Mouse (Mus musculus): ENCODE data around the gene Cul4a.
"Not testable (repeated sequence)": the region's sequence is repeated elsewhere in the genome, so short reads cannot be mapped to it uniquely, and the experiment has no call there.

Cul4a gene

DNA sequence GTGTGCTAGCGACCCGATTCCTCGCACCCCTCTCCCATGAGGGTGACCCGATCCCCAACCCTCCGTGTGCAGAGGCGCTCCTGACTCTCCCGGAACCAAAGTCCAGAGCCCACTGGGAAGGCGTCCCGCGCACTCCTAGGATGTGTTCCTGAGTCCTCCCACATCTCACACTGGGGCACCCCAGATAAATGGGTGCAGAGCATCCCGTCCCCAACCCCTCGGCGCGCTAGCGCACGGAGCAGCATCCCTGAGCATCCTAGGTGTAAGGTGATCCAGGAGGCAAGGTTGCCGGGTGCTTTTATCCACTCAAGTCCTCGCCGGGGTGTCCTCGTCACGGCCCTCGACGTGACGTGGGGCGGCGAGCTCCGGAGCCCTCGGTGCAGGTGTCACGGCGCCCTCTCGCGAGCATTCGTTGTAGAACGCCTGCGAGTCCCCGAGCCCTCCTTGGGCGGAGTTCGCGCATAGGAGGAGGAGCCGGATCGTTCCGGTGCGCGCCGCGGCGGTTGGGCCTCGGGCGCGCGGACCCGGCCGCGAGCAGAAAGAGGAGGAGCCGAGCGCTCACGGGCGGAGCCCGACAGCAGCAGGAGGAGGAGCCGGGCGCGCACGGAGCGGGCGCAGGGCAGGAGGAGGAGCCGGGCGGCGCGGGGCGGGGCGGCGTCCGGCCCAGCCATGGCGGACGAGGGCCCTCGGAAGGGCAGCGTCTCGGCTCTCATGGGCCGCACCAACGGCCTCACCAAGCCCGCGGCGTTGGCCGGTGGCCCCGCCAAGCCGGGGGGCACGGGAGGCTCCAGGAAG is at the start of gene Cul4a, which contains the start of gene Pcid2:
Cul4a (plus strand) TSS at position 535 of the 795 bp plus-strand sequence.
Pcid2 (minus strand) TSS at position 373 of the 795 bp plus-strand sequence.
- DNase-seq = peak; percentile 95 to 97

DNA sequence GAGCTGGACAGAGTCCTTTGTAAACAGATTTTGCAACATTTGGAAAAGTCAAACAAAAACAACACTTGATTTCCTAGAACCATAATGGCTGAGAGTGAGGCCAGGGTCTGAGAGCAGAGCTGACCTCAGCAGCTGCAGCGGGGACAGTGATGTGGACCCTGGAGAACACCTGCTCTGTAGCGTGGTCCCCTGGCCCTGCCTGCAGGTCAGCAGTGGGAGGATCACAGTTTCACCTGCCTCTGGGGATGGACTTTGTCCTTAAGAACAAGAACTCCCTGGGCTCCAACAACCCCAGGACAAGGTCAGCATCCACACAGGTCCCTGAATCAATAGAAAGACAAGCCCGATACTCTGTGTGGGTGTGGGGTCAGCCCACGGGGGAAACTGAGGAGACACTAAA is 48.1 kb upstream of the Cul4a start:
- no peak for DNase-seq

DNA sequence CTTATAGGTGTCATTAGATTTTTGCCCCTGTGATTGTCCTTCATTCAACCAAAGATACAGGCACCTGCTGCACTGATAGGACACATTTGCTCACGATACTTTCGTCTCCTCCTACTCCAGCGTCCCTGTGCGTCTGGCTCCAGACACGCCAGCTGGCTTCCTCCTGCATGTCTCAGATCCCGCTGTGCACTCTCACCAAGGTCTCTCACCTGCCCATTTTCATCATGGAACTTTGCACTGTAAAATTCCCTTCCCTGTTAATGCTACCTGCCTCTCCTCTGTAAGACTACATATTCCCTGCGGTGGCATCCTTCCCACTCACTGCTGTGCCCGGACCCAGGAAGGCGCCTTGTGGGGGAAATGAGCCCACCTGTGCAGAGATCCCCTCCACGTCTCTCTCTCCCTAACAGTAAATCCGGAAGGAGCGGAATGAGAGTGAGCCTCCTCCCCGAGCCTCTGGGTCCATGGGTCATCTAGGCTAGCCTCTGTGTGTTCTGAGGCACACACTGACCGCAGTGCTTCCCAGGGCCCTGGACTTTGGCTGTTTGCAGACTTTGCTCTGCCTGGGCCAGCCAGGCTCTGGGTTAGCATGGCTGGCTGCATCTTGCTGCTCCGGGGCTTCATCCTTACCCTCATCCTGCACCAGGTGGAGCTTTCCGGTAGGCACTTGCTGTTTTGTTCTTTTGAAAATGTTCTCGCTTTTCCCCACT is 44.8 kb upstream of the Cul4a start, which contains the start of gene Proz:
Proz (plus strand) TSS at position 474 of the 710 bp plus-strand sequence.
- no peak for DNase-seq

DNA sequence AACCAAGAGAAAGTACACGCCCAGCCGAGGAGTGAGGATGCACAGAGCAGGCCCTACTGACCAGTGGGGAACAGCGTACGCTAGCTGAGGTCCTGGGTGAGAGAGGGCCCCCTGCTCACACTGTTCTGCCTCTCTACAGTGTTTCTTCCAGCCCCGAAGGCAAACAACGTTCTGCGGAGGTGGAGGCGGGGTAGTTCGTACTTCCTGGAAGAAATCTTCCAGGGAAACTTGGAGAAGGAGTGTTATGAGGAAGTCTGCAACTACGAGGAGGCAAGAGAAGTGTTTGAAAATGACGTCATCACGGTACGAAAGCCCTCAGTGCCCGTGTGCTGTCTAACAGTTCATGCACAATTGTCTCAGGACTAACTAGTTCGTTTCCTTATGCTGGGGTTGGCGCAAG is 42.3 kb upstream of the Cul4a start:
- no peak for DNase-seq

DNA sequence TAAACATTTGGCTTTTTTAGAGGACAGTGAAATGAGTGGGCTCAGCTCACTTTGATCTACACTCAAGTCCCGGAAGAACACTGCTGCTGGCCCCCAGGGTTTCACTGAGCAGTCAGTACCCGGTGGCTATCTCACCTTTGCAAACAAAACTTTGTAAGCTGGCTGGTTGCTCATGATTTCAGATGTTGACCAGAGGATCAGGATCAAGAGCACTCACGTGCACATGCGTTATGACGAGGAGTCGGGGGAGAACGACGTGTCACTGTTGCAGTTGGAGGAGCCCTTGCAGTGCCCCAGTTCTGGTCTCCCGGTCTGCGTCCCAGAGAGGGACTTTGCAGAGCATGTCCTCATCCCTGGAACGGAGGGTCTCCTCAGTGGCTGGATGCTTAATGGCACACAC is 32.2 kb upstream of the Cul4a start:
- no peak for DNase-seq

DNA sequence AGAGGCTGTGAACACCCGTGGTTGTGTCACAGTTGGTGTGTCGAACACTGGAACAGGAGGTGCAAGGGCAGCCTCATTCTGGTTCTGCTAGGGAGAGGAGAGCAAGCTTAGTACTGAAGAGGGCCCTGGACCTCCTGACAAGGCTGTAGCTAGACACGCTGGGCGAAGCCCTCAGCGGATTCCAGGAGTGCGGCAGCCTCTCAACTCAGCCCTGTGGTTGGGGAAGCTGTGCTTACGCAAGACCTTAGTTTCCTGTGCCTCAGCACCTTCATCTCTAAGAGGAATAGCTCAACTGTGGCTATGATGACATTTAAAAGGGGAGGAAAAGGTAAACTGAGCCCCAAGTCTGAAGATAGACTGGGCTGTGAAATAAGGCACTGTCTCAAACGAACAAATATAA is 30.4 kb upstream of the Cul4a start:
- no peak for DNase-seq

DNA sequence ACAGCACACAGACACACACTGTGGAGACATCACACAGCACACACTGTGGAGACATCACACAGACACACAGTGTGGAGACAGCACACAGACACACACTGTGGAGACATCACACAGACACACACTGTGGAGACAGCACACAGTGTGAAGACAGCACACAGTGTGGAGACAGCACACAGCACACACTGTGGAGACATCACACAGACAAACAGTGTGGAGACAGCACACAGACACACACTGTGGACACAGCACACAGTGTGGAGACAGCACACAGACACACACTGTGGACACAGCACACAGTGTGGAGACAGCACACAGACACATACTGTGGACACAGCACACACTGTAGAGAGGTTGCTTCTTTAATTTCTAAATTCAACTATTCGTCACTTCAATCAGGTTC is 29.8 kb upstream of the Cul4a start:
- not testable (repeated sequence) for DNase-seq

DNA sequence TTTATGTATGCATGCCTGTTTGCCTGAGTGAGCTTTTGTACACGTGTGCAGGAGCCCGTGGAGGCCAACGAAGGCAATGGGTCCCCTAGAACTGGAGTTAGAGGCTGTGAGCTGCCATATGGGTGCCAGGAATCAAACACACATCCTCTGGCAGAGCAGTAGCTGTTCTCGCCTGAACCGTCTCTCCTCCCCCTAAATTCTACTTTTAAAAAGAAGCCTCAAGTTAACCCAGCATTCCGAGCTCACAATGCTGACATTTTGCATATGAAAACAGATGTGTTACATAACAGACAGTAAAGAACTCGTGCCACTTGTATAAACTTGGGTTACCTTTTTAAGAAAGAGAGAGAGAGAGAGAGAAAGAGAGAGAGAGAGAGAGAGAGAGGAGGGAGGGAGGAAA is 27.9 kb upstream of the Cul4a start:
- DNase-seq = no peak

DNA sequence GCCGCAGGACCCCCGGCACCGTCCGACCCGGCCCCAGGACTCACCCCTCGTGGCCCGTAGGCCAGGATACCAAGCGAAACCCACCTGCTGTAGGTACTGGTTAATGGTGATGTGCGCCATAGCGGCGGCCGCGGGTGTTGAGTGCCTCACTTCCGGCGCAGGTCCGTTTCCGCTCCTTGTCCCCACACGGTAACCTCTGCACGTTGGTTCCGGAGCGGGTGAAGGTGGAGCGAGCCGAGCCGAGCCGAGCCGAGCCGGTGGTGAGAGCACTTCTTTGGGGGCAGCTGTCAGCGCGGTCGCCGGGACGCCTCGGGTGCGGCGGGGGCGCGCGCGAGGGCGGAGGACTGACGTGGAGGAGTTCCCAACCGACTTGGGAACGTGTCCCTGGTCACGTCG is 732 bp upstream of the Cul4a start:
- peak; percentile 92 to 96 for DNase-seq

DNA sequence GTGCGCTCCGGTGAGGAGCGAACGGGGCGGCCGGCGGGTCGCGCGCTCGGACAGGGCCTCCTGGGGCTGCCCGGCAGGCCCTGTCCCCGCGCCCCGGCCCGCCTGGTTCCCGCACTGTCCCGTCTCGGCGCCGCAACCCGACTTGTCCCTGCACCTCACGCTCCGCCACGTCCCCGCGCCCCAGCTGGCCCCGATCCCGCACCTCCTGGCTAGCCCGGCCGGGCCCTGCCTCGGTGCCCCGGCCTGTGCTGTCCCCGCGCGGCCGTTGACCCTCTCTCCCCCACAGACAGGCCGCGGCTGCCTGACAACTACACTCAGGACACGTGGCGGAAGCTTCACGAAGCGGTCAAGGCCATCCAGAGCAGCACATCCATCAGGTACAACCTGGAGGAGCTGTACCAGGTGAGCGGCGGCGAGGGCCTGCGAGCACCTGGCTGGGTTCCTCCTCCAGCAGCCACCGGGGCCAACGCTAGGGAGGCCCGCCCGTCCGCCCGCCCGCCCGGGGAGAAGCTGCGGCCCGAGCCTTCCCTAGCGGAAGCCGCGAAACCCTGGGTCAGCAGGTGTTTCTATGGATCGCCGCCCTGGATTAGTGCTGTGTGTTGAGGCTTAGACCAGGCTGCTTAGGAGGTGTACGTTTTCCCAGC is 609 bp downstream of the Cul4a start:
- DNase-seq = peak in 1 of 2 experiments; percentile 67

DNA sequence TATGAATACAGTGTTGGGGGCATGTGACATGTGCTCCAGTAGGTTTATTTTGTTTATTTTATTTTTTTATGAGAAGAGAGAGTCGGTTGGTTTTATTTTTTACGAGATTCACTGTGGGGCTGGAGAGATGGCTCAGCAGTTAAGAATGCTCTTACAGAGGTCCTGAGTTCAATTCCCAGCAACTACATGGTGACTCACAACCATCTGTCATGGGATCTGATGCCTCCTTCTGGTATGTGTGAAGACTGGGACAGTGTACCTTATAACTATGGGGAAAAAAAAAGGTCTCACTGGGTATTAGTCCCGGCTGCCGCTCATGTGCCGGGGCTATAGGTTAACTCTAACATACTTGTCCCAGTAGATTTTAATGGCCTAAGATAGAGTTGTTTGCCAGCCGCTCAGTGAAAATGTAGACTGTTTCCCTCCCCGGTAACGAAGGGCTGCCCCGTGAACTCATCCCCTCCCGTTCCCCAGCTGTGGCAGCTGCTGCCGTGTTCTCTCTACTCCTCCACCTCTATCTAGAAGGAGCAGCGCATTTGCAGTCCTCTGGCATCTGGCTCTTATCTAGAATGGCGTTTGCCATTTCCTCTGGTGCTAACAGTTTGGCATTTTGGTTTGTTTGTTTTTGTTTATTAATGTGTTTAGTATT is 2.7 kb downstream of the Cul4a start:
- no peak for DNase-seq

DNA sequence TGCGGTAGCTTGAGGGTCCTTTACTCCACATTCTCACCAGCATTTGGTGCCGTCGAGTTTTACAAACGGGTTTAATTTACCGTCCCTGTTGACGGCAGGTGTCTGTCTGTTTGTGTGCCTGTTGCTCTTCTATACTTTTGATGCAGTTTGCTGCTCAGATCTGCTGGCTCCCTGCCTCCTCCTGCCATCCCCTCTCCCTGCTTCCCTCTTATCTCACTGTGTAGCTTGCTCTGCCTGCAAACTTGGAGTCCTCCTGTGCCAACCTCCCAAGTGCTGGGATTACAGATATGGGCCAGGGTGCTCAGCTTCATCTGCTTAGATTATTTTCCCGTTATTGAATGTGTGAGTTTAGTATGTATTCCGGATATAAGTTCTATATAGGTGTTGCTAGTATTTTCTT is 3.5 kb downstream of the Cul4a start:
- DNase-seq = no peak

DNA sequence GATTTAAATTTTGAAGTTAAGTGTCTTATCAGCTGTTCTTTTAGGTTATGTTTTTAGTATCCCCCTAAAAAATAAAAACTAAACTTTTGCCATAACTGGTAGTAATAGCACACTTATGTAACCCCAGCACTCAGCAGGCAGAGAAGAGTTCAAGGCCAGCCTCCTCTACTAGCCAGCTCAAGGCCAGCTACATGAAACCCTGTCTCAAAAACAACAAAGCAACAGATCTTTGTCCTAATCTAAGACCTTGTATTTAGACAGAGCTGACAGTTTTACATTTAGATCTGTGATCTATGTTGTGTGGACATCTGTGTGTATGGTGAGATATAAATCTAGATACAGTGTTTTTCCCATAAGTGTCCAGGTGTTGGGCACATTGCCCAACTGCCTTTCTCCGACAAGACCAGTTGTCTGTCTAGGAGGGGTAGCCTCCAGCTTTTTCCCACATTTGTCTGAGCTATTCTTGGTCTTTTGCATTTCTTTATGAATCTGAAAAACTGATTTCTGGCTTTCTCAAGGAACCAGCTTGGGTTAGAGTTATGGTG is 4.1 kb downstream of the Cul4a start:
- DNase-seq = no peak

DNA sequence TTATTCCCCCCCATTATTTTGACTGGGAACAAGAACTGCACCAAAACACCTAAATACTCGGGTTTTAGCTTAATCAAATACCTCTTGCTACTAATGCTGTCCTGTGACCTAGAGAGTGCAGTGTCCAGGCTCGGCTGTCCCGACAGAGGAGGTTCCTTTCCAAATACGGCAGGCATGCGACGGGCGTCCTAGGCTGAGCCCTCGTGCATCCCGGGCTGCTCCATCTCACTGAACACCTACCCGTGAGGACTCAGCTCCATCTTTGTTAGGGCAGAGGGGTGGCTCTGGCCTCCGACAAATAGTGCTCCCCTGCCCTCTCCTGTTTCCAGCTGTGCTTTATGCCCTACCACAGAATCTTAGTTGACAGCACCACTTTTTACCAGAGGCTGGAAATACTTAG is 6.5 kb downstream of the Cul4a start:
- no peak for DNase-seq

DNA sequence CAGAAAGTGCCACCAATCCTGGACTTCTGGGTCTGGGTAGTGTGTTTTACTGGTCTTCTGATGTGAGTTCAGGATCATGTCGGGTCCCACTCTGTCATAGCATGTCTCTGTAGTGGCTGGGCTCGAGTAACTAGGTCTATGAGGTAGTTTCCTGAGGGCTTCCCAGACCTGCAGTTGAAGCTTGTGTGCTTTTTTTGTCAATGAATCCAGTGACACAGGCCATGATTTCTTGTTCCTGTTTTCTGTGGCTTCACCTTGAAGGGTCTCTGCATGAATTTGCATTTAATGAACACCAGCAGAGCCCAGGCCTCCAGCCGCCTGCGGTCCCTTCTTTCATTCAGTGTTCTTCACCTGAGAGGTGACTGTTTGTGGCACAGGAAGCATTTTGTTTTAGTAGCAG is 7.8 kb downstream of the Cul4a start:
- DNase-seq = no peak

DNA sequence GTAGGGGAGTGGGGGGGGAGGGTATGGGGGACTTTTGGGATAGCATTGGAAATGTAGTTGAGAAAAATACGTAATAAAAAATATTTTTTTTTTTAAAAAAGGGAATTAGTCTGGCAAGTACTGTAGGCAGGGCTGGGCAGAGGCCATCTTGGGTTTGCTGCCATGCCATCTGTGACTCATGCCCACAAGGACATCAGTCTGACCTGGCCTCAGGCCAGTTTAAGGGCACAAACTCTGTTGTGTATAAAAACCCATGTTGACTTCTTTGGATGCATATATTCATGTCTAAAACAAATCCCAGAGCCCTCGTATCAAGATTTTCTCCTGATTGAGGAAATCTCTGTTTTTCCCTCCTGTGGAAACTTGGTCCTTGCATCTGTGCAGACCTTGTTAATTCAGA is 11.7 kb downstream of the Cul4a start:
- no peak for DNase-seq

DNA sequence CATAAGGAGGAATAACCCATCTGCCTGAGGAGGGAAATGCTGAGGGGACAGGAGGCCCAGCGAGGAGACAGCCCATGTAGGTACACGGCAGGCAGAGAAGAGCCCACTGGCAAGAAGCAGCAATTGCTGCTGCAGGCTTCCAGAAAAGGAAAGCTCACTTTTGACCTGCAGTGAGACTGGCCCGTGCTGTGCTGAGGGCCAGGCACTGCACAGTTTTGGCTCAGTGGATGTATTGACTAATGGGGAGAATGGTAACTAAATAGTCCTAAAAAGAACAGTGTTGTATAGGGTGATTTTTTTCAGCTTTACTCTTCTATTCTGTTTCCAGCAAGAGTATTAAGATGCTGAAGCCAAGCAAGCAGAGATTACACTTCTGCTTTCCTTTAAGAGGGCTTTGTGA is 13.1 kb downstream of the Cul4a start:
- DNase-seq = no peak

DNA sequence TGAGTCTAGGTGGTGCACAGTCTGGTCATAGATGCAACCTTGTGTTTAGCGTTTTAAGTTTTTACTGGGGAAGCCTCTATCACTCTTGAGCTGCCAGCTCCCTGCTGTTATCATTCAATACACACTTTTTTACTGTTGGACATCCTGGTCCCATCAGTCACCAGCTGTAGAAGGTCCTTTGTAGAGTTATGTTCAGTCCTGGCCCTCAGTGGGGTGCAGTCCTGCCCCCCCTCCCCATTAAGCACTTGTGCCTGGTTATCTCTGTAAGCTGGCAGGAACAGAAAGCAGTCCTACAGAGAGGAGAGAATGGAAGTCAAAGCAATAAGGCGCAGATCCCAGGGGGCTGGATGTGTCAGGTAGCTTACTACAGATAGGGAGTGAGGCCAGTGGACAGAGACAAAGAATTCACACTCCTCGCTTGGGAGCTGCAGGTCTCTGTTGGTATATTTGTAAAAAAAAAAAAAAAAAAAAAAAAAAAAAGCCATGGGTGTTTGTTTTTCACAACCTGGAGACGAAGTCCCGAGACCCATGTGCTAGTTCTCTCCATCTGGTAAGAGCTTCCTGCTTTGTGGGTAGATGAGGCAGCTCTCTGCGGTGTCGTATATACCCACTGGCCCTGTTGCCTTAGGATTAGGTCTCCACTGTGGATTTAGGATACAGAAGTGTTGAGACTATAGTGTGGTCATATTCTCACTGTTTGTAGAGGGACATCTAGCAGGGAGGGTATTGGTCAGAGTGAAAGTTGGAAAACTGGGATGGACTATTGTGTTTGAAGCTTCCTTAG is 15.7 kb downstream of the Cul4a start:
- no peak for DNase-seq

DNA sequence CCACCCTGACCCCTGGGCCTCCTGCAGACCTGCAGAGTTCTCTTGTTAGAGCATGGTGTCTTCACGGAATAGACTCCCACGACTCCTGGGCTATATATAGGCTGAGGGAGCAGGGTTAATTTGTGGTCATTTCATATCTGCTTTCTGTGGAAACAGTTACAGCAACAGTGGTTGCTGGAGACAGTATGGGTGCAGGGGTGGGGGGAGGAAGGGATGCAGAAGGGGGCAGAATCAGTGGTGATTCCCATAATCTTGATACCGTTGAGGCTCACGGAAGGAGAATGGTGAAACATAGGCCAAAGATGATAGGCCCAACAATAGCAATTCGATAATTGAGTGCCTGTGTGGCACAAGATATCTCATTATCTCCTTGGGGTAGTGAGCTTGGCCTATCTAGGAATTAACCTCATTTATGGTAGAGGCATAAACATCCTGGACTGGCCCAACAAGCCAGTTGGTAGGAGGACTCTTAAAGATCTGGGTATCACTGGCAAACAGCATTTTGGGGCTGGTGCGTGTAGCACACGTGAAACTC is 17.5 kb downstream of the Cul4a start:
- no peak for DNase-seq

DNA sequence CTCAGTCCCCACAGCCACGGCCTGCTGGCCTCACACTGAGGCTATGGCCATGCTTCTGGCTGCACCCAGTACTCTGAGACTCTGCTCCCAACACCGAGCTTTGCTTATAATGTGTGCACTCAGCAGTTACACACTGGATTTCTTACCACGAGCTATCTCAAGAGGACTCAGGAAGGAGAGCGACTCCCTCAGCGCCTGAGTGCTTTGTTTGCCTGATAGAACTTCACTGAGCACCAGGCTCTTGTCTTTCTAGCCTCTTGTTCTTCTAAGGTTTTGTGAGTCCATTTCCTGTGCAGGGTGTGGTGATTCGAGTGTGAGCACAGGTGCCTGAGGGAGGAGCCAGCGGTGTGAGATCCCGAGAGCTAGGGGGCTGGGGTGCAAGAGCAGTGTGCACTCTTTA is 19.5 kb downstream of the Cul4a start:
- no peak for DNase-seq

DNA sequence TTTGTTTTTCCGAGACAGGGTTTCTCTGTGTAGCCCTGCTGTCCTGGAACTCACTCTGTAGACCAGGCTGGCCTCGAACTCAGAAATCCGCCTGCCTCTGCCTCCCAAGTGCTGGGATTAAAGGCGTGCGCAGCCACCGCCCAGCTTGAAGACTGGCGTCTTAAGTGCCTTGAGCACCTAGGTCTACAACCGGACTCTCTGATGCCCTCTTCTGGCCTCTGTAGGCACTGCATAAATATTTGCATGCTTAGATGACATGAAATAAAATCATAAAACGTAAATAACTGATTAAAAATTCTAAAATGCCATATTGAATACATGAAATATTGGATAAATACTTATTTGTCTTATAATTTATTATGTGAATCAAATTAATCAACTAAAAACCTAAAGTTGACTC is 26.8 kb downstream of the Cul4a start:
- DNase-seq = peak; percentile 57 to 69

Data from cerebellum, postnatal 36 days (tissue).